Mouse (Mus musculus) gastrocnemius, postnatal 4 days (tissue): ENCODE results near the gene Pitx1. TPM values are rescaled to one million over a fixed set of nuclear protein-coding genes. Genes with fewer than 3 reads are reported as not detected.

Experiments used
- DNase-seq, 2 experiments: peaks; one replicate each; pipeline ENCODE4 v3.0.0; 2021 to 2022; ENCODE audit warnings: low spot score in 2 of 2, mixed read lengths in 2 of 2
- long read RNA-seq, 2 experiments: library from polyadenylated mRNA; stranded (forward); transcript quantifications; one replicate each; pipeline ENCODE4 v2.0.0; 2021
- total RNA-seq, 2 experiments: library from RNA; stranded (reverse); gene quantifications; 2 replicates each; pipeline ENCODE4 v1.2.3; 2021

The Pitx1 gene
- 1 to 10 TPM; 5.3 to 5.8 TPM for total RNA-seq
- long read RNA-seq, experiment 1, transcript Pitx1-201 (3 exons, 2,451 nt), result major isoform, 6 of 7 reads
- long read RNA-seq, experiment 1, partial matches to known transcripts, result 0 of 7 reads
- long read RNA-seq, experiment 1, other reads (novel, unspliced or antisense), result 1 of 7 reads
- long read RNA-seq, experiment 2, partial matches to known transcripts, result 0 of 5 reads
- long read RNA-seq, experiment 2, other reads (novel, unspliced or antisense), result 1 of 5 reads

DNA sequence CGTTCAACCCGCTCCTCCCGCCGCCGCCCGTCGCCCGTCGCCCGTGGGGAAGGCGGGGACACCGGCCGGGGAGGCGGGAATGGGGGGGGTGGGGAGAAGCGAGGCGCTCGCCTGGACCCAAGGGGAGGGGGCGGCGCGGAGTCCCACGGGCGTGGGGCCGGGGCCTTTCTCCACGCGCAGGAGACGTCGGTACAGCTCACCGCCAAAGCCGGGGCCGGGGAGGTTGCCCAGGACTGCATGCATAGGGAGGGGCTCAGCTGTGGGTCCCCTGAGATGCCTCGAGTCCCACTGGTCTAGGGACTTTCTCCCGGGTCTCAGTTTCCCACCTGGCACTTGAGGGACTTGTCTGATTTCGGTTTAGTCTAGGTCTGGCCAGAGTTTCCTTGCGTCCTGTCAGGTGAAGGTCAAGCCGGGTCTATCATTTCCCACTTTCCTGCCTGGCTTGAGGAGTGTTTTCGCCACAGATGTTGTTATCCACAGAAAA lies at the start of gene Pitx1:
TSS of gene Pitx1 (minus strand) at position 51 of the 484 bp plus-strand sequence.
- DNase-seq, result no peak

DNA sequence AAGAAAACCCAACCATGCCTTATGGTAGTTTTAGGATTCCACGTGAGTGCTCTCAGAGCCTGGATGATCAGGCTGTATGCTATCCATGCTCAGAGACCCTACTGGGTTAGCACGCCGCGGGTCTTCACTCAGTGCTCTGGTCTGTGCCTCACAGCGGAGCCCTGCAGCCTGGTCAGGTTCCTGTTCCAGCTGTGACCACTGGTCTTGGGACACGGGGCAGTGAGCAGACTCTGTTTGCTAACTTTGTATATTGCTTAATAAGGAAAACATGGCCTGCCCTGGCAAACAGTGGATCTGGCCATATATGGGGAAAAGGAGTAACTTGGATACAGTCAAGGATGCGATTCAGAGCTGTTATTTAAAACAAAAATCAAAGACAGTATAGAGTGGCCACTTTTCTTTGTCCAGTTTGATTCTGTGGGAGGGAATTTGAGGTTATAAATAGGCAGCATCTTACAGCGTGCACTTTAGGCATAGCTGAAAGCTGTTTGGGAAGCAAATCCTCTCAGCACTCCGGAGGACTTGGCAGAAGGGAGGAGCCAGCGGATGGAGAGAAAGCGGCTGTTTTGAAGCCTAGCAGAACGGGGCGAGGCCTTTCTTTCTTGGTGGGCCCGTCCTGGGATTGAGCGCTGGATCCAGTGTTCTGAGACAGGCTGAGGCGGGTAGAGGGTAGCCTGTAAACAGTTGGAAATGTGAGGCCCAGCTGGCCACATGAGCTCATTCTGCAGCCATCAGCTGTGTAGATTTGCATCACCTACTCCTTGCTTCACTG lies 45.6 kb upstream of the Pitx1 start:
- no peak for DNase-seq

GRCm38 (mm10) chr13:55878353-55878752 lies 42.4 kb upstream of the Pitx1 start:
- DNase-seq, result no peak

GRCm38 (mm10) chr13:55871410-55871809 lies 35.4 kb upstream of the Pitx1 start:
- DNase-seq, result no peak

GRCm38 (mm10) chr13:55870001-55870400 lies 34.0 kb upstream of the Pitx1 start:
- DNase-seq, result no peak

- no peak for DNase-seq
Measured at GRCm38 (mm10) chr13:55867540-55868103, 31.6 kb upstream of the Pitx1 start.

GRCm38 (mm10) chr13:55860483-55860882 lies 24.5 kb upstream of the Pitx1 start:
- DNase-seq, result no peak

DNA sequence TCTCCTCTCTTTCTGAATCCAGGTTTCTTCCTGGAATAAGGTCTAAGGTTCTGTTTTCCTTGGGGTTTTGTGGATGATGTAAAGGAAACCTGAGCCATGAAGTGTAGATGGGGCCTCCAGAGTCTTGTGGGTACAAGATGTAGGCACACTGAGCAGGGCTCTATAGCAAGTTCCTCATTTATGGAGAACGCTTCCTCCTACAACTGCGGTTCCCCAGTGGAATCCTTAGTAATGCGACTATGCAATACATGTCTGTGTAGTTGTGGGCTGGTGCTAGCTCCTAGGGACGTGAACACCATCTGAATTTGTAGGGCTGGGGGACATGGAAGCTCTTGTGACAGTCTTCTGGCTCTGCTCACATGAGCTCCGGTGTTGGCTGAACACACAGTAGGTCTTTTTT lies 22.5 kb upstream of the Pitx1 start:
- no peak for DNase-seq

DNA sequence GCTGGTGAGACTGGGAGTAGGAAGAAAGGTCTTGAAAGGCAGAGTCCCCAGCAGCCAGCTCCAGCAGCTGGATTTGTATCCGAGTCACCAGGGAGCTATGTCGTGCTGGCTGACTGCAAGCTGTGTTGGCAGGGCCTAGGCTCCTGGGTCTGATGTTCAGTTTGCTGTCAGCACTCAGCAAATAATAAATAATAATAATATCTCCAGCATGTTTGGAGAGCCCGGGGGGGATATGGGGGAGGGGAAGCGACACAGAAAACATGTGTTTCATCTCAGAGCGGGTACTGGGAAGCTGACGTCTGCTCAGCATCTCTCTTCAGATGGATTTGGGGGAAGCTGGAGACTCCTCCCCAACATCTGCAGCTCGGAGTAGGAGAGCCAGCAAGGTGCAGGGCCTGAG lies 19.8 kb upstream of the Pitx1 start:
- peak in 1 of 2 experiments; percentile 55 for DNase-seq

GRCm38 (mm10) chr13:55852205-55852604 lies 16.2 kb upstream of the Pitx1 start:
- no peak for DNase-seq

GRCm38 (mm10) chr13:55850726-55851125 lies 14.7 kb upstream of the Pitx1 start:
- DNase-seq, result peak in 1 of 2 experiments; percentile 34

DNA sequence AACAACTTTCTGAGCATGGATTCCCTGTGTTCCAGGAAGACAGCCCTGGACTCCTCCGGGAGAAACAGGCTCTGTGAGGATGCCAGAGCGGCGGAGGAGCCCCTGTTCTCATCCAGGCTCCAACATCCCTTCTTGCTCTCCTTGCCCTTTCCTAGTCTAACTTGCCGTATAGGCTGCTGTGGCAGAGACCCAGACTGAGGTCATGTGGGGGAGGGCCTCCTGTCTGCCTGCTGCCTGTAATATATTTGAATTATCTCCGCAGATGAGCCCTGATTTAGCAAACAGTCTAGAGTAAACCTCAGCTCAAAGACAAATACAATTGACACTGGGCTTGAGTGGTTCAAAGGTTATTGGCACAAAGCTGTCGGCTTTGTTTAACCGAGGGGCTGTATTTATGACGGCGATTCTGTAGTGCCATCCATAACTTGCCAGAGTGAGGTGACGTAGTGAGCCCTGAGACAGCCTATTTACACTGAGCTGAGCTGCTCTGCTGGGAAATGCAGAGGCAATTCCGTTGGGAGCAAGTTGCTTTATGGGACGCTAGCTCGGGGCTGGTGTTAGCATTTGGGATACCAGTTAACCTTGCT lies 12.7 kb upstream of the Pitx1 start:
- no peak for DNase-seq

DNA sequence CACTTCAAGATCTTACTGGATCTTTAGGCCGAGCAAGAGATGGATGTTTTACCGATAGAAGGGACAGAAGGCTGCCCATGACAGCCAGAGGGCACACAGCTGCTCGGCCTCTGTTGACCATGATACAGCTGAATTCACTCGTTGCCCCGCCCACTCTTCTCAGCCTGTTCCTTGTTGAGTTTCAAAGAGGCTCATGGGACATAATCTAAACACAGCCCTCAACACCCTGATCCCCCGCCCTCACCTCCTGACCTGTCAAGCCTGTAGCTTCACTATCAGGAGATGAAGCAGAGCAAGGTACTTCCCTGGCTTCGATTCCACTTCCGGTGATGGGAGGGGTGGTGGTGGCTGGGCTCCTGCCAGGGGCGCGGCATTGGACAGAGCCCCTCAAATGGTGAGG lies 11.8 kb upstream of the Pitx1 start:
- no peak for DNase-seq

GRCm38 (mm10) chr13:55843700-55844099 lies 7.7 kb upstream of the Pitx1 start:
- no peak for DNase-seq

DNA sequence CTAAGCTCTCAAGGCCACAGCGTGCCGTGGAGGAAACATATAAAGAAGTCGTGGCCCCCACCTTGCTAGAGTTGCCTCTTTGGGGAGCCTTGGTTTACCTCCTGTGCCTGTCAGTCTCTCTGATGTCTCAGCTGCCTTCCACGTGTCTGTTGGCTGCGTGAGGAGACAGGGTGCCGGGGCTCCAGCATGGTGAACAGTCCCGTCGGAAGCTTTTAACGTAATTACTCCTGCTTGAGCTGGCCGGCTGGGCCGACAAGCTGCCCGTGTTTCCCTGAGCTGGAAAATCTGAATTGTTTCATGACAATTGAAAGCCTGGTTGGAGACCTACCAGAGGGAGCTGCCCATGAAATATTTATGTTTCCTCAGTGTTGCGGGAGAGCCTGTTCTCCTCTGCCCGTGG lies 4.2 kb upstream of the Pitx1 start:
- DNase-seq, result no peak

DNA sequence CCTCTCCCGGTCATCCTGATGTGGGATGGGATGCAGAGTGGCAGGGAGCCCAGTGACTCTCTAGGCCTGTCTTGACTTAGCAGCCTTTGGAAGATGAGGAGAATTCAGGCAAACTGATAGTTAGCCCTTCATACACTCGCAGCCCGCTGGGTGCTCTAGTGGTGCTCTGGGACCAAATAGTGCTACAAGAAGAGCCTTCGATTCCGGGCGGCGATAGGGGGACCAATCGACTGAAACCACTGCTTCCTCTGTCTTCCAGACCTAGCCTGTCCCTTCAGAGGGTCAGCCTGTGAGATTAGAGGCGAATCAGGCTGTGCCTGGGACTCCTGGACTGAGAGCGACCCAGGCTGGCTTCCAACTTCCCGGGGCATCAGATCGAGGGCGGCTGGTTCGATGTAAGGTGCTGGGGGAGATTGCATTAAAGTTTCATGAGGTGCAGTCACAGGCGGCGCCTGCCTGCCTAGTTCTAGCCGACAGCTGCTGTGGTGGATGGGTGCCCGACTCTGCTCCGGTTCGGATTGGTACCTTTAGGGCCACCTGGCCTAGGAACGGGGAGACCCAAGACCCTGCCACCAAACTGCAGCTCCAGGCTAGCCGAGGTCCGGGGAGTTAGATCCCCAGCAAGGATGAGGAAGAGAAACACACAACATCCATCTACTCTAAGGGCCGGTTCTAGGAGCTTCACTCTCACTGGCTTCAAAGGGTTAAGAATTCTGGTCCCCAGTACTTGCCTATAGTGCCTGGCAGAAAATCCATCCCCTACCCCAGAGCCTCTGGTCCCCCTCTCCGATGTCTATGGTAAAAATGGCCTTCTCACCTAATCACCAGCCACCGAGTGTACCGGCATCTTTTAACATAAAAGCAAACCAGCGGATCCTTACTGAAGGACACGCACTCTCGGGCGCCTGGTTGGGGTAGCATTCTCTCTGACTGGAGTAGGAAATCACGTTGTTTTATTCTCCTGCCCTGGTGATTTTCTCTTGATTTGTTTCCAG lies 1.1 kb upstream of the Pitx1 start:
- no peak for DNase-seq

GRCm38 (mm10) chr13:55835548-55836097 lies 369 bp downstream of the Pitx1 start:
- no peak for DNase-seq

DNA sequence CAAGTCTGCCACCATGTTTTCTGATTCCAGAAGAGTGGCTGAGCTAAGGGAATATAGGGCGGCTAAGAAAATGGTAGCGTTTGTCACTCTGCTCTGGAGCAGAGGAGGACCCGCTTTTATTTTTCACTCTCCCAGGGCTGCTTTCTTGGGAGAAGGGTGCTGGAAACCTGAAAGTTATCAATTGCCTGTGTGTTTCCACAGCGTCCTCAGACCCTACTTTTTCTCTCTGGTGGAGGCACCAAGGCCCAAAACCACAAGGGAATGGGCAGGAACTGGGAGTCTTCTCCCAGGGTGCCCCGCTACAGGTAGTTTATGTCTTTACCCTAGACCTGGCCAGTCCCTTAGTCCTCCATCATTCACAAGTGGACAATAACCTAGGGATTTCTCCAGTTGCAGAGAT lies 1.3 kb downstream of the Pitx1 start:
- DNase-seq, result no peak

DNA sequence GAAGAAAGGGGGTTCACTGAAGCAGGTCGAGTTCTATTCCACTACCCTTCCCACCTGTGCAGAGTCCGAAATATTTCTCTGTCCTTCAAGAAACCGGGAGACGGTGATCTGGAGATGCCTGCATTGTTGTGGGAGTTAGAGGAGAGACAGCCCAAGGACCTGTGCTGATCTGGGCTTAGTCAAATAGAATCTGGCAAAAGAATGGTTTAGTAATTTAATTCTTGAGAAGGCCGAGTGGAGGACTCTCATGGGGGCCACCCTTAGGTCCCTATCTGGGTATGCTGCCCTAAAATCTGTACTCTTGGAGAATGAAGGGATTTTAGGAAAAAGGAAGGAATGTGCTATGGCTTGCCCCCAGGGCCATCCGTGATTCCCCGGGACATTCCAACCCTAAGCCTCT lies 2.1 kb downstream of the Pitx1 start:
- no peak for DNase-seq

- no peak for DNase-seq
Measured at GRCm38 (mm10) chr13:55832602-55833001, 3.4 kb downstream of the Pitx1 start.
